Mouse (Mus musculus) layer of hippocampus, postnatal 10 days (tissue): Measurements from ENCODE around the gene Ccdc149. TPM values are rescaled to one million over a fixed set of nuclear protein-coding genes. Genes with fewer than 3 reads are reported as not detected.

Experiments
- DNase-seq, 2 experiments: peaks; one replicate each; pipeline ENCODE4 v3.0.0; 2021; ENCODE audit warnings: low spot score in 2 of 2
- total RNA-seq, 2 experiments: library from RNA; stranded (reverse); gene quantifications; 2 replicates each; pipeline ENCODE4 v1.2.3; 2021

The Ccdc149 gene
- total RNA-seq, 2 experiments from 2014 or later: 37.0 to 39.8 TPM

DNA sequence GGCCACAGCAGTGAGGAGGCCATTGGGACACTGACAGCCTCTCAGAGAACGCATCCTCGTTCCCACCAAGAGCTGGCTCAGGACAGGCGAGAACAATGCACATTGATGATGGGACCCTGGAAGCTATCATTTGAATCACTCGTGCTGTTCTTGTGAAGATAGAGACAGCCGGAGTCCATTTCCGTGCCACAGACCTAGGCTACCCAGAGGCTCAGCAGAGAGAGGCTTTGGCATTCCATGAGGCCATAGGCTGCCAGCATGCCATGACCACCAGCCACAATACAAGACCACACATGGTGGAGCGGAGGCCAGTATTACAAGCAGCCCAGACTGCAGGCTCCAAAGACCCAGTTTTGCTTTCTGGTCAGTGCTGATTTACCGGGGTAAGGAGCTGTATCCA is 88.5 kb downstream of the Ccdc149 start:
- DNase-seq: no peak

DNA sequence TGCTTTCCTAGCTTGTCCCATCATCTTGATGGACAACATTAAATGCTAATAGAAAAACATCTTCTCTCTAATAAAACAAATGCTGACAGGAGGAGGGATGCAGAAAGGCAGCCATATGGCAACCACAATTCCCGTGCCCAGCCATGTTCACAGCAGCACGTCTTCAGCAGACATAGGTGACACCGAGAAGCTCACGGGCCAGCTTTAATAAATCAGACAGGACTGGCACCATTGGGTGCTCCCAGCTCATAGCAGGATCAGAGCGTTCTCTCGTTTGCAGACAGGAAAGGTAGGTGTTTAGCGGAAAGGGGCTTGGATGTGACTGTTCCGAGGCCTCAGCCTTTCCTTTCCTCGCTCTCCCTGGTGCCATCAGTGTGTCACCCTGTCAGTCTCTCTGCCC is 95.5 kb downstream of the Ccdc149 start:
- no peak for DNase-seq

DNA sequence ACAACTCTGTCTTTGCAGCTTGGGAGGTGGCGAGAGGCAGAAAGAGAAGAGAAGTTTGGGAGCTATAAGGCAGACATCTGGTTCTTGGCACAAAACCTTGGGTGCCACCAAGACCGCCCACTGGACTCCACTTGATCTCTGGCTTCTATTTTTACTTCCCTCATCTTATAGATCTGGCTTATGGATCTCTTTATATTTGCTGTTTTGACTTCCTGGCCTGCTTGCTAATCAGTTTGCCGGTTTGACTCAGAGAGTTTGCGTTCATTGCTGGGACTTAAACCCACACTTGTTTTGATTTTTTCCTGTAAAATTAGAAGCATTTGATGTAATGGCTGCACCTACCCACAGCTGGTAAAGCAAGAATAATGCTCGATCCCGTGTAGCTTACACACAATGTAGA is 100.4 kb downstream of the Ccdc149 start:
- DNase-seq: no peak

DNA sequence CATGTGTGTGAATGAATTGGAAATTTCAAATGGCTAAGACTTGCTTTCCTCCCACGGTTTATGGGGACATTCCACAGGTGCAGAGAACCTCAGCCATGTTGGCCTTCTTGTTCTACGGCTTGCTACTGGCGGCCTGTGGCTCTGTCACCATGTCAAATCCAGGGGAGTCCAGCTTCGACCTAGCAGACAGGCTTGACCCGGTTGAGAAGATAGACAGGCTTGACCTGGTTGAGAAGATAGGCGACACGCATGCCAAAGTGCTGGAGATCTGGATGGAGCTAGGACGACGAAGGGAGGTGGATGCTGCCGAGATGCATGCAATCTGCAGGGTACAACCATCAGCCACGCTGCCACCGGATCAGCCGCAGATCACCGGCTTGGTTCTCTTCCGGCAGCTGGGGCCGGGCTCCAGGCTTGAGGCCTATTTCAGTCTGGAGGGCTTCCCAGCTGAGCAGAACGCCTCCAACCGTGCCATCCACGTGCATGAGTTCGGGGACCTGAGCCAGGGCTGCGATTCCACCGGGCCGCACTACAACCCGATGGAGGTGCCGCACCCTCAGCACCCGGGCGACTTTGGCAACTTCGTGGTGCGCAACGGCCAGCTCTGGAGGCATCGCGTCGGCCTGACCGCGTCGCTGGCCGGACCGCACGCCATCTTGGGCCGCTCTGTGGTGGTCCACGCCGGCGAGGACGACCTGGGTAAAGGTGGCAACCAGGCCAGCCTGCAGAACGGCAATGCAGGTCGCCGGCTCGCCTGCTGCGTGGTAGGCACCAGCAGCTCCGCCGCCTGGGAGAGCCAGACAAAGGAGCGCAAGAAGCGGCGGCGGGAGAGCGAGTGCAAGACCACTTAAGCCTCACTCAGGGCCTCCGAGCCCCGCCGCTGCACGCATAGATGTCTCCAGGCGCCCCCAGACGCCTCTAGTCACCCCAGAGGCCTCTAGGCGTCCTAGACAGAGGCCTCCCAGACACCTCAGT is 103.2 kb downstream of the Ccdc149 start:
- peak; percentile 61 to 66 for DNase-seq

DNA sequence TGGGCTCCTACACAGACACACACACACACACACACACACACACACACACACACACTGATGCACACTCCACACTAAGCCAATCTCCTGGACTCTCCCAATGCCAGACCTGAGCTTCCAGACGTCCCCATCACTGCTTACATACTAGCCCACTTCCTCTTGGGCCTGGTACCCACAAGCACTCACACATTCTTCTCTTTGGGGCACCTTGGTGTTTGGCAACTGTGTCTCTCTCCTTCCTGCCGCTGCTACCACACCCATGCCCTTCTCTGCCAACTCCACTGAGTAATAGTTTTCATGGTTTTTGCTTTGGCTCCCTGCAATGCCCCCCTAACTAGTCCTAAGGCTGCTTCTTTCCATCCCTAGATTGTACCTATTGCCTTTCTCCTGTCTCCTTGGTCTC is 104.7 kb downstream of the Ccdc149 start:
- DNase-seq: no peak

DNA sequence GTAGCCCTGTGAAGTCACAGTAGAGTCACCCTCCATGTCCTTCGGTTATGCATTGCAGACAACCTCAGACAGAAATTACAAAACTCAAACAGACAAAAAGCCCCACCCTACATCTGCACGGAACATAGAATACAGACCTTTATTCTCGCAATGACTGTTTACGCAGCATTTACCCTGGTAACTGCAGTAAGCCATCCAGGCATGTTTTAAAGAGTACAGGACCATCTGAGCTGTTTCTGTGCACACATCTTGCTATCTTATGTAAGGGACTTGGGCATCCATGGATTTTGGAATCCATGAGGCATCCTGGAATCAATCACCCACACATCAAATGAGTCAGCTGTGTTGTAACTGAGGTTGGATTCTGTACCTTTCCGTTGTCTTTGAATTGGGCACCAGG is 105.4 kb downstream of the Ccdc149 start:
- no peak for DNase-seq

DNA sequence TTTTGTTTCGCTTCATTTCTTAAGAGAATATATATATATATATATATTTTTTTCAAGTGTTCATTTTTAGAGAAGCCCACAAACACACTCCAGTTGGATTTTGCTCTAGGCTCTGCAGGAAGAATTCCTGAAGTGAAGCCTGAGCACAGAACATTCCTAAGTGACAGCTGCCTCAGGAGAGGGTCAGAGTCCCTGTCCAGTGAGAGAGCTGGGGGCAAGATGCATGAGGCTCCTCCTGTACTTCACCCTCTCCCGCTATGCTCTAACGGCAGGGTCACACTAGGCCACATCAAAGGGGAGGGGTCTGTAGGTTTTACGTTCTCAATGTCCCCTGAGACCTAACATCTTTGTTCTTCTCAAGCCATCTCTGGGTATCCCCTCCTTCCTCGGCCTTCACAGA is 106.8 kb downstream of the Ccdc149 start:
- DNase-seq: no peak

DNA sequence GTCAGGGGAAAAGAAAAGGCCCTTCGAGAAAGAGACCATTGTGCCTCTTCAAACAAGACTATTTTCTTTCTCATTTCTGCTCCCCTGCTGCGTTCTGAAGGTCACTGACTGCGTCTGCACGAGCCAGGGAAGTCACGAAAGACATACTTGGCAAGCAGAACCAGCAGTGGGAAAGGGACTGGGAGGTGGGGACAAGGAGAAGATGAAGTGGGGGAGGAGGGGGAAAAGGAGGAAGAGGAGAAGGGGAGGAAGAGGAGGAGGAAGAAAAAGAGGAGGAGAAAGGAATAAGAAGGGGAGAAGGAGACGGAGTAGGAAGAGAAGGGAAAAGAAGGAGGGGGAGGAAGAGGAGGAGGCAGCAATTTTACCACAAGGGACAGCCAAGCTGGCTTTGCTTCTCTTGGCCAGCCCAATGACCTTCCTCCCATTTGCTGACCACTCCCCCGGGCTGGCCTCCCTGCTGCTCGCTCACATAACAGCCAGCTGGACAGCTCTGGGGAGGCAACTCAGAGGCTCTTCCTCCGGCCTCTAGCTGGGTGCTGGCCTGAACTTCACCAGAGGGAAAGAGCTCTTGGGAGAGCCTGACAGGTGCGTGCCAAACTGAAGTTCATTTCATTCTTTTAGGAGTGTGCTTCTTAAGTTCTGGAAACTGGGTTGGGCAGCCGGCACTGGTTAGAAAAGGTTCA is 107.7 kb downstream of the Ccdc149 start, which contains the start of gene Sod3:
Sod3 (plus strand) TSS at position 324 of the 683 bp plus-strand sequence.
- DNase-seq: no peak

DNA sequence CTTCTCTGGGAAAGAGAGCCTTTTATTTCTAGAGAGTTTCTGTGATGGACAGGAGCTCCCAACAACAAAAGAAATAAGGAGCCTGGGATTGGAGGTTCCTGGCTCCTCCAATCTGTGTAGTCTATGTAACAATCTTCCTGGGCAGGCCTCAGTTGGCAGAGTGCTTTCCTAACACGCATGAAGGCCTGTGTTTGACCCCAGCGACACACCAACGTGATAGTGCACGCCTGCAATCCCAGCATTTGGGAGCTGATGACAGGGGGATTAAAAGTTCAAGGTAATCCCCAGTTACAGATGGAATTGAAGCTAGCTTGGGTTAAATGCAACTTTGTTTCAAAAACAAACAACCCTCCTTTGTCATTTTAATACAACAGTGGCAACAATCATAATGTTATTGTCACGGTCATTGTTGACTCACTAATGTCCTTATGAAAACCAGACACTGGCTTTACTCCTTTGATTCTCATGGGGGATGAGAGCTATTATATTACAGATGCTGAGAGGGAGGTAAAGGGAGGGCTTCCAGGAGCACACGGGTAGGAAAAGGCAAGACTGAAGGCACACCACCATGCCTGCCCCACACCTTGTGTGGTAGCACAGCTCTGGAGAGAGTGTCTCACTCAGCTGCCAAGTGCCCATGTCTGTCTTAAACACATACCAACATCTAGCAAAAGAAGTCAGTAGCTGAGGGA is 108.4 kb downstream of the Ccdc149 start:
- no peak for DNase-seq

DNA sequence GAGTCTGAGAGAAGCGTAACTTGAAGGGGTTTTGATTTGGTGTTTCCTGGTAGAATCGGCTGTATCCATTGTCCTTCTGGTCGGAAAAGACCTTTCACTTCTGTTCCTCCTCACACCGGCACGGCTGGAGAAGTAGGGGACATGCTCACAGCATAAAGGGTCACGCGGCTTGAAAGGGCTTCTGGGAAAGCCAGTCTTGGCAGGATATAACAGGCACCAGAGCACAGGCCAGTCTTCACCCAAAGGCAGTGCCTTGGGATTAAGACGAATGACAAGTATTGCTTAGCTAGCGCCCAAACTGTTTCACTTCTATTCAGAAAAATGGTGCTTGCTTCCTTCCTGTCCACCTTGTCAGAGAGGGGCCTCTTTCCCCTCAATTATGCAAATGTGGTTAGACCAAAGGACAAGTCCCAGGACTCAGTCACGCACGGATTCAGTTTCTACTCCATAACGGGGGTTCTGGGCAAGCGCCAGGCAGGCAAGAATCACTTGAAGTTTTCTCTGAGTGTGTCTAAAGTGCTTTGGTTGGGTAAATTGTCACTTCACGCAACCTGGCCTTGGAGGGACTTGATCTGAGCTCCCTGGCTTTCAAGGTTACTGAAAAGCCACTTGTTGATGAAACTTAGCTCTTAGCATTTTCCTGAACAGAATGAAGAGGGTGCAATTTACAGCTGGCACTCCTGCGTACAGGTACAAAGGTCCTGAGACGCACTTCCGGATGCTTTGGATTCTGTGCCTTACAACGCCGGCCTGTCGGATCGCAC is 110.9 kb downstream of the Ccdc149 start:
- no peak for DNase-seq

DNA sequence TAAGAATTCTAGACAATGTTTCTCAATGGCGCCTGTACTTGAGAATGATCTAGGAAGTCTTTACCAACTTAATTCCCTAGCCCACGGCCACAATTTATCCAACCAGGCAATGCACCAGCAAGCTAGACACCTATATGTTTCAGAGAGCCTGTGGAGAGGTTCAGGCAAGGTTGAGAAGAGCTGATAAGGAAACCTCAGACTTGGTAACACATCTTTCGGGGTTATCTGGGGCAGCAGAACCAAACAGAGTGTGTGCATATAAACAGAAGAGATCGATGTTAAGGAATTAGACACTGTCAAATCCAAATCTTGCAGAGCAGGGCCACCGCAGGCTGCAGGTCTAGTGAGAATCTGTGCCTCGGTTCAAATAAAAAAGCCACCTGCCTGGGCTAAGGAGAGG is 113.2 kb downstream of the Ccdc149 start:
- no peak for DNase-seq

DNA sequence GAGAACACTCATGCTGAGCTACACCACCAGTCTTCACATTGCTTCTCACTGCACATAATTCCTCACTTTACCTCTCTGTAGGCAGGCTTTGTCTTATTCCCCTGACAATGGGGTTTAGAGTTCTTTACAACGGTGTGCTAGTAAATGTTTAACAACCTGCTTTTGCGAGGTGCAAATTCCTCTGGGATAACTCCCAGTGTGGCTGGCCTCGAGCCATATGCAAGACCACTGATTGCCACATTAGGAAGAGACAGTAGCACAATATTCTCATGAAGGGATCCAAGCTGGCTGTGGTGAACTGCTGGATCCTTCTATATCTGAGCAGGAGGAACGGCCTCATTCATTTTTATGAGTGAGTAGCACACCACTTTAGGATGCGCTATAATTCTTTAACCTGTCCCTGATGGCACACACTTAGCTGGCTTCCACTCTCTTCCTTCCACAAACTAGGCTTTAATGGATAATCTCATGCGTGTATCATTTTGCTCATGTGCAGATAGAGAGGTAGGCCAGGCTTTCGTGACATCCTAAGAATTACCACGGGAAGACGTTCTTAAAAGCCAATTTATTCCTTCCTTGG is 114.1 kb downstream of the Ccdc149 start:
- no peak for DNase-seq

DNA sequence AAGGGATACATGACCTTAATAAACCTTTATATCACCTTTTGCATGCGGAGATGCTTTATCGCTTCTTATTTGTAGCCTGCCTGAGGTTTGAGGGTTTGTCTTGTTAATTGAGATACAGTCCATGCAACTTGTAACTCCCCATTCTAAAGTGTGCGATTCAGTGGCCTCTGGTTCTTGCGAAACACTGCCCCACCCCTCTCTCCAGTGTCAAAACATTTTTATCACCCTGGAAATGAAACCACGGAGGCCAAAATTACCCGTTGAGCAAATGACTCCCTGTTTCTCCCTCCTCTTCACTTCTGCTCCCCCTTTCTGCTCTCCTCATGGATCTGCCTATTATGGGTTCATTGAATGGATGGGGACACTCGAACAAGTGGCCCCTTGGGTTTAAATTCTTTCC is 115.7 kb downstream of the Ccdc149 start:
- DNase-seq: no peak

DNA sequence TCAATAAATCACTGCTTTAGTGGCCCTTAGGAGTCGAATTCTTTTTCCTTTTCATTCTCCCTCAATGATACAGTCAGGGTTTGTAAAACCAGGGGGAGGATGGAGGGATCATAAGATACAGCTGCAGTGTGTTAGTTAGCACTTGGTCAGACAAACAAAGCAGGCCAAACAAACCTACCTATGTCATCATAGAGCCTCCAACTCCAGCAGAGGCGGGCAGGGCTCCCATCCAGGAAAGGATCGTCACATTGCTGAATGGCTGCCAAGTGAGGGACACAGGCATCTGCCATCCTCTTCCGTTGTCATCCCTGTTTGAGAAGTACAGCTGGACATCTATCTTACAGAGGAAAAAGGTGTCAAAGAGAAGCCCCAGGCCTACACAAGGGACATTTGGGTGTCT is 116.9 kb downstream of the Ccdc149 start:
- DNase-seq: no peak

DNA sequence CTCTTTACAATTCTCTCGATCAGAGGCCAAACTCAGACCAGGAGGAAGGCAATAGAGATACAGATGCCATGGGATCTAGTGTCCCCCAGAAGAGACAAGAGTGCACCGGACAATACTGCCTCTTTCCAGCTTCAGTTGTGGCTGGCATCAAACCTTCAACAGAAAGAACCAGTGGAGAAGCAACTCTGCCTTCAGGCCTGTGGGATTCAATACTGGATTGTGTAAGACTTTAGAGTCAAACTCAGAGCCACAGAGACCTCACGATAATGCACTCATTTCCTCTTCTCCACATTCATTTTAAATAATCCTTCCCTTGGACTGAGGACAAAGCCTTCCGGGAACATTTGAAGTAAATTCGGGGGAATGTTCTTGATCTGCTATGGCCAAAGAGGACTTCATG is 118.6 kb downstream of the Ccdc149 start:
- DNase-seq: no peak

DNA sequence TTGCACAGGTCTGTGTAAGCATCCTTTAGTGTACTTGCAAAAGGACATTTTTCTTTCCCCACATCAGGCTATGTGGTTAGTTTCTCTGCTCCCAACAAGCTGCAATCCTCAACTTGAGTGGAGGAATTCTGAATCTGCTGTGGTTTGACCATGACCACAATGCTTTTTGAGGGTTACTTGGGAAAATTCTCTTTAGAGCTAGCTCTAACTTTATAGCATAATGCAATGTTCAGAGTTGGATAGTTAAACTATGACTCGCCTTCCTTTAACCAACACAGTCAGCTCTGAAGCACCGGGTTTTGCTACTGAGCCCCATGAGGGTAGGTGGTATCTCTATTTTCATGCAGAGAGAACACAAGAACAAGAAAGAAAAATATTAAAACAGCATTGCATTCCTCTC is 119.8 kb downstream of the Ccdc149 start:
- DNase-seq: no peak

DNA sequence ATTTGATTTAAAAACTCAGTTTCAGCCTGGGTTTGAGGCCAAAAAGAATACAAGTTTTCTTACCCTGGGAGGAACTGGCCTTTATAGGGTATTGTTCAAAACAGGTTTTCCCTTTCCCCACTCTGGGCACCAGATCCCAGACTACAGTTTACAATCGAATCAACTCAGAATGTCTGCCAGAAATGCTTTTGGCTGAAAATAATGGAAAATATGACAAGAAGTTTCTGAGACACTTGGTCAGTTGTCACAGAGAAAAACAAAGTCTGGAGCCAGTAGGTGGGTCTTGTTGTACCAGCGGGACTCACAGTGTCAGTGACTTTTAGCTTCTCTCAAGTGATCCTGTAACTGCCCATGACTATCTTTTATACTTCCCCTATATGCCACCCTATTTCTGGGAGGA is 120.9 kb downstream of the Ccdc149 start:
- no peak for DNase-seq

DNA sequence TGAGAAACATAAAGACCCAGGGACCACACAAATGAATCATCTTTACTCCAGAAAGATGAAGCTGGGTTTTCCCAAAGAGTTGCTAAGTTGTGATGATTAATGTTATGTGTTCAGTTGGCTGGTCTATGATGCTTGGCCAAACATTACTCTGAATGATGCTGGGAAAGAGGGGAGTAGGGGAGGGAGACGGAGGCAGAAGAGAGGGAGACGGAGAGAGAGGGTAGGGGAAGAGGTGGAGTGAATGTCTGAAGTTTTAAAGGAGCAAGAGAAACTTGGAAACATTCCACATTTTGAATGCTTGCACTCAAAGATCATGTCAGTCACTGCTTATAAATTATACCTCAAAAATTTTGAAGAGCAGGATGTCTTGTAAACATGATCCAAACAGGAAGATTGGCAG is 124.4 kb downstream of the Ccdc149 start:
- DNase-seq: no peak

DNA sequence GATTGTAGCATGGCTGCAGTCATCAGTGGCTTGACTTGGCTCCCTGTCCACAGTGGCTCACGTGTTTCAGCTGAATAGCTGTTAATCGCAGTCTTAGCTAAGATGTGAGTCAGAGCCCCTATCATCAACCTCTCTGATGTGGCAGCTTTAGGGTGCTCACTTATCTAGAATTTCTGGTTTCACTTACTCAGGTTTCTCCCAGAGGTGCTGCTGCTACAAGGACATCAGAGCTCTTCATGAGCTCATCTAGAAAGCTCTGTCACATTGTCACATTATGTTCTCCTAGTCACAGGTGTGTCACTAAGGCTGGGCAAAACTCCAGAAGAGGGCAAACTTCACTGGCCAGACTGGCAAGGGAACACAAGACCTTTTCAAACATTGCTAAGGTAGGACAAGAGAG is 132.2 kb downstream of the Ccdc149 start:
- DNase-seq: no peak

DNA sequence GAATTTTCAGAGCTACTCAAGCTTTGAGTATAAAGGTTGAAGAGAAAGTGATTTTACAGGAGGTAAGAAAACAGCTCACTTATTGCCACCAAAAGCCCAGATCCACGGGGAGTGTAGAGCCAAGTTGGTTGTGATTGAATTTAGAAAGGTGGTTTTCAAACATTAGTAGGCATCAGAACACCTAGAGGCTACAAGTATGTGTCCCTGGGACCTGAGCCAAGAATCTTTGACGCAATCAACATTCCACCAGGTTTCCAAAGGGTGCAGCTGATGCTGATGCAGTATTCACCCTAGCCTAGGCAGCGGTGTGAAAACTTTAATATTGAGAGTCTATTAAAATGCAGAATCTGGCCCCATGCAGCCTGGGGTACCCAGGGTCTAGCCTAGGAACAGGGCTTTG is 135.7 kb downstream of the Ccdc149 start:
- DNase-seq: no peak

DNA sequence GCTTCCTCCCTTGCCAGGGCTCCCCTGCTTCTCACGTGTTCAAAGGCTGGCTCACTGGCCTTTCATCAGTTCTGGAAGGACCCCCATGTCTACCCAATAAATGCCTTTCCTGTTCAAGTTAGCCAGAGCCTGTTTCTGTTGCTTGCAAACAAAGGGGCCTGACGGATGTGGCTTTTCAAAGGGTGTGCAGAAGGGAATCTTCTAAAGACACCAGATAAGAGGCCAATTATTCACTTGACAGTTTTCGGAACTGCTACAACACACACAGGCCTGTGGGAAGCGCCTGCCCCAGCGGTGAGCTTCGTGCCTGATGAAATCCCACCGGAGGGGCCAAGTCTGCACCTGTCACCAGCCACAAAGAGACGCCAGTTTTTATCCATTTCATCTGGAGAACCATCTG is 139.2 kb downstream of the Ccdc149 start:
- no peak for DNase-seq
